Mouse (Mus musculus) naive thymus-derived CD4-positive, alpha-beta T cell, adult 2 months (primary cell): ENCODE results near the gene Grm7.

Experiments used
- DNase-seq: peaks from one replicate; pipeline ENCODE4 v3.0.0-alpha.2; 2011; ENCODE audit warnings: low read depth

Gene Grm7

DNA sequence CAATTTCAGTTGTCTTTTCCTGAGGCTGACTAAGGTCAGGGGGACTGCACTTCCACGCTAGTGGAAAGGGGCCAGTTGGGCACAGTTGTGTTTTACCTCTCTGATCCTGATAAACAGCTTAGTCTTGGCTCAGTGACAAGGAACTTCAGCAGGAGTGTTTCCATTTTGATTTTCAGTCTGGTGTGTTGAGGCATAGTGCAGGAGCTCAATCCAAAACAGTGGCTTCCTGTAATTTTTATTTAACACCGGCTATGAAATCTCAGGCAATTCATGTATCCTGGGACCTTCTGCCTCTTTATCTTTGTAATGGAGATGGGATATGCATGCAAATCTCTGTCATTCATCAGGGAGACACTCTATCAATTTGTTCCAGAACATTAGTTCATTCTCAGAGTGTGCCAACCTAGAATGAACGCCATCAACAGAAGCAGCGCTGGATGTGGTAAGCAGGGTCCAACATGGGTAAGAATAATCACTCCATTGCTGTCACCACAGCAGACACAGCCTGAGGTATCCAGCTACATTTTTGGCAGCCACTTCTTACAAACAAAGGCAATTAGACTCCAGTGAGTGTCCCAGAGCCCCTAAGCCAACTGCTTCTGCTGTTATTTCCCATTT lies 926.2 kb downstream of the Grm7 start:
- no peak for DNase-seq

GRCm38 (mm10) chr6:111584851-111585250 lies 939.5 kb downstream of the Grm7 start:
- DNase-seq = no peak

- no peak for DNase-seq
These were observed 942.2 kb downstream of the Grm7 start for GRCm38 (mm10) chr6:111587572-111587971.

- no peak for DNase-seq
These were observed 956.7 kb downstream of the Grm7 start for GRCm38 (mm10) chr6:111601892-111602654.

DNA sequence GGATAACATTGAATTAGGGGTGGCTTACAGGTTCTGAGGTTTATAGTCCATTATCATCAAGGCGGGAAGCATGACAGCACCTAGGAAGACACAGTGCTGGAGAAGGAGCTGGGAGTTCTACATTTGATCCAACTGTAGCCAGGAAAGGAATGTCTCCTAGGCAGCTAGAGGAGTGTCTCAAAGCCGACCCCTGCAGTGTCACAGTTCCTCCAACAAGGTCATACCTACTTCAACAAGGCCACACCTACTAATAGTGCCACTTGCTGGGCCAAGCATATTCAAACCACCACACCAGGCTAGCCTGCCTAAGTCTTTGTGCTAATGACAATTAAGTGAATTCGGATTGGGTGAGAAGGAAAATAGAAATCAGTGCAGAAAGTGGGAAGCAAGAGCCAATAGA lies 965.0 kb downstream of the Grm7 start:
- no peak for DNase-seq

GRCm38 (mm10) chr6:111613834-111614233 lies 968.5 kb downstream of the Grm7 start:
- DNase-seq = no peak
